Mouse (Mus musculus): Measurements from ENCODE around the gene Tuba1c. TPM values are rescaled to one million over a fixed set of nuclear protein-coding genes. Genes with fewer than 3 reads are reported as not detected.

Gene Tuba1c
- polyA plus RNA-seq (2015; fragmentation: Nextera tagmentation; extraction: Ambion mirVana) = 271 and 315 TPM in 2 replicates

DNA sequence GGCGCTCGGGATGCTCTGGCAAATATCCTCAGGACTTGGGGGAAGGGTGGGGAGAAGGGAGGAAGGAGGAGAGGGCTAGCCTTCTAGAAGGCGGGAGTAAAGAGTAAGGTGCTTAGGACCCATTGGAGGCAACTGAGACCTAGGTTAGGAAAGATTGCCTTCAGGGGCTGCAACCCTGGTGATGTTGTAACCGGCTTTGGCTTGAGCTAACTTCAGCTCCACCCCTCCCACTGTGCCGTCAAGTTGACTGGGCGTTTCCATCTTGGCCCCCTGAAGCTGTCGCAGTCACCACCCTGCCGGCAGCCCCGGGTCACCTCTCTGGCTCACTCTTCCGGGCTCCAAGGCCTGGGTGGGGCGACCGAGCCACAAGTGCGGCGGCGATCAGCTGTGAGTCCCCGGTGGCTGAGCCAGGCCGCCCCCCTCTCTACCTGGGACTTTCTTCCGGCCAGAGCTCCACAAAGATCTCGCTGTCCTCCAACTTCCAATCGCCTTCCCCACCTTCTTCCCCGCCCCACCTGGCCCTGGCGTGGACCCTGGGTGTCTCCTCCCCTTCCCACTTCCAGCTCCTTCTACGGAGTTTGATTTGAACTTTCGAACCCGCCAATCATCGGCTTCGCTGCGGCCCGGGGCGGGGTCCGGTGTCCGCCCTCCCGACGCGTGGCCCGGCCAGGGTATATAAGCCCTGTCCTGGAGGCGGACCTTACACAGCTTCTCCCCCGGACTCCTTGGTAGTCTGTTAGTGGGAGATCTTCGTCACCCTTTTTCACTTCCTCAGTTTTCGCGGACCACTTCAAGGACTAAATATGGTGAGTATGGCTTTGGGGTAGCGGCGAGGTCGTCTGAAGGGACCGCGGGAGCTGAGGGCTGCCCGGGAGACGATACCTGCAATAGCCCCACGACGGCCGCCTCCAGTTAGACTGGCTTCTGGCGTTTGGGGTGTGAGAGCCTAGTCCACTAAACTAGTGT lies at the start of gene Tuba1c:
TSS of gene Tuba1c (plus strand) at position 273 of the 966 bp plus-strand sequence.
- peak within 1 kb of the TSS; percentile 82 for H3K4me2 ChIP-seq (replicated peaks; ENCODE audit: low read depth)
- no peak; the same call in 1 of the 2 replicates for TF ChIP-seq CTCF (IDR thresholded peaks at IDR 0.05; ENCODE audit: low read depth)
- H3K27me3 ChIP-seq (replicated peaks; ENCODE audit: control insufficient read depth, insufficient read depth, low read length) = no peaks in the 10 kb centered on the region
- H3K9ac ChIP-seq (ENCODE audit: low read depth, low read length) = peak within 1 kb of the TSS; percentile 80
- WGBS = under 1% methylated on average over 52 of the region's 52 CpGs
- H3K9me3 ChIP-seq (ENCODE audit: control insufficient read depth) = no peaks in the 10 kb centered on the region
- H3K4me3 ChIP-seq (ENCODE audit: low read depth, low read length) = peak within 1 kb of the TSS; percentile 77
- peak; percentile 92 for ATAC-seq
- peaks cover 5% of the 10 kb centered on the region; the same call in 1 of the 2 replicates for H3K4me1 ChIP-seq (replicated peaks; ENCODE audit: control insufficient read depth, insufficient read depth, low read length)
- peaks cover 5% of the 10 kb centered on the region for H3K36me3 ChIP-seq (ENCODE audit: control insufficient read depth, insufficient read depth)
- H3K27ac ChIP-seq (ENCODE audit: low read depth, low read length) = peak within 1 kb of the TSS; percentile 89

DNA sequence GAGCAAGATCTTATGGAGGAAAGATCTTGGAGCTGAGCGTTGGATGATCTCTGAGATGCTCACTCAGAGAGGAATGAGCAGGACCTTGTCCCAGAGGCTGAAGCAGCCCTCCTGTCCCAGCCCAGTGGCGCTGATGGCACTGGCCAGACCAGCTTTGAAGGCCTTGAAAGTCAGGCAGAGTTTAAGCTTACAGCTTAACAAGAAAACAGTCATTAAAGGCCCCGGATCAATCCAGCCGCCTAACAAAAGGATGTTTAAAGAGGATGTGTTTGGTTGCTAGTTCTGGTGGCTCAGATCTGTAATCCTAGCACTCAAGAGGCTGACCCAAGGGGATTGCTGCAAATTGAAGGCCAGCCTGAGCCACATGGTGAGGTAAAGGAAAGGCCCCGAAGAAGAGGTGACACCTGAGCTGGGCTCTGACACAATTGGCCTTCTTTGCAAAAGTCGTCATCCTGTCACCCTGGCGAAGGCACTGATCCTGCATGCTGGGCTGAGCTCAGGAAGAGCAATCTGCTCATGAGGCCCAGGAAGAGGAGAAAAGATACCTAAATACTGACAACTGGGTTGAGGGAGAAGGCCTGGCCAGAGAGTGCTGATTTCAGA lies 49.6 kb upstream of the Tuba1c start:
- ATAC-seq = no peak
- Histone ChIP-seq H3K27me3 (replicated peaks; ENCODE audit: control insufficient read depth, insufficient read depth, low read length) (no peaks in the 10 kb centered on the region), H3K9me3 (ENCODE audit: control insufficient read depth) (no peaks in the 10 kb centered on the region), H3K36me3 (ENCODE audit: control insufficient read depth, insufficient read depth) (no peaks in the 10 kb centered on the region), H3K4me1 (replicated peaks; ENCODE audit: control insufficient read depth, insufficient read depth, low read length) (no peaks in the 10 kb centered on the region), H3K4me2 (replicated peaks; ENCODE audit: low read depth) (no peak overlapping the region), H3K27ac (ENCODE audit: low read depth, low read length) (no peak overlapping the region), H3K9ac (ENCODE audit: low read depth, low read length) (no peak overlapping the region), H3K4me3 (ENCODE audit: low read depth, low read length) (no peak overlapping the region)
- WGBS = 56% methylated on average over 7 of the region's 7 CpGs
- no peak for TF ChIP-seq CTCF (IDR thresholded peaks at IDR 0.05; ENCODE audit: low read depth)

DNA sequence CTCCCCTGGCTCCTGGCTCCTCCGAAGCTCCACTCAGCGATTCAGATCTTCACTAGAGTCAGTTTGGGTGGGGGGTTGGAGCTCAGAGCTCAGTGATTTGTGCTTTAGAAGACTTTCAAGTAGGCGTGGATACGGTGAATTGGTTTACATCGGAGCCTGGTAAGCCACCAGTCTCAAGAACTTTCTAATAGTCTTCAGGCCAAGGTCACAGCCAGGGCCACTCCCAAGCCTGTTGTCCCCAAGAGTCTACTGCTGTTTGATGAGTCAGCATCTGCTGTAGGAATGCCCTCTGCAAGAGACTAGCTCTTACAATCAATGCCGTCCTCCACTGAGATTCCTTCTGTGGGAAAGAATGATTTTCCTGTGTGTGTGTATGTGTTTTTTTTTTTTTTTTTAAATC lies 47.6 kb upstream of the Tuba1c start:
- H3K4me3 ChIP-seq (ENCODE audit: low read depth, low read length) = no peak overlapping the region
- H3K9ac ChIP-seq (ENCODE audit: low read depth, low read length) = no peak overlapping the region
- no peaks in the 10 kb centered on the region for H3K4me1 ChIP-seq (replicated peaks; ENCODE audit: control insufficient read depth, insufficient read depth, low read length)
- no peak for TF ChIP-seq CTCF (IDR thresholded peaks at IDR 0.05; ENCODE audit: low read depth)
- H3K27me3 ChIP-seq (replicated peaks; ENCODE audit: control insufficient read depth, insufficient read depth, low read length) = no peaks in the 10 kb centered on the region
- H3K4me2 ChIP-seq (replicated peaks; ENCODE audit: low read depth) = no peak overlapping the region
- H3K36me3 ChIP-seq (ENCODE audit: control insufficient read depth, insufficient read depth) = no peaks in the 10 kb centered on the region
- no peak for ATAC-seq
- 67% methylated on average over 6 of the region's 6 CpGs for WGBS
- no peaks in the 10 kb centered on the region for H3K9me3 ChIP-seq (ENCODE audit: control insufficient read depth)
- H3K27ac ChIP-seq (ENCODE audit: low read depth, low read length) = no peak overlapping the region

DNA sequence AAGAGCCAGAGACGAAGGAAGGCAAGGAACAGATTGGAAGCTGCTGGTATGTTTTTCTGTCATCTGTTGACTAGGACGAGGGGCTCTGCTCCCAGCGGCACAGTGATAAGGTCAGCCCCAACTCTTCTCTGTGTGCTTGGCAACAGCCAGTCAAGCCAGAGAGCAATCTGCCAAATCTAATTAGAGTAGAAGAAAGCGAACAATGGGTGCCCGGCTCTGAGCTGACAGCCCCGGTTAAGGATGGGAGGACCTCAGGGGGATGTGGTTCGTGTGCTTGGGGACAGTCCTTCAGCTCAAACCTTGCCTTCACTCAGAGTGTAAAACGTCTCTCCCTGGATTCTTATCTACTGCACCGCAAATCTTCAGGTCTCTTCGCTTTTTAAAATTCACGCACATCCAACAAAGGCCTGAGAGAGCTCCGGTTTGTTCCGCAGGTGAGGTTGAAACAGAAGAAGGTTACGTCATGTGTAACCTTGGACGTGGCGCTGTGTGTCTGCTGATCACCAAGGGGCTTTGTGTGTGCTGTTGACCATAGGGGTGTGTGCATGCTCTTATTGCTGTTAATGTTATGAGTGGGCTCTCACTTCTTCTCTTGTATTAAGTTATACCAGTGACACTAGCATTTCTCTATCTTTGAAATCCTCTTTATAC lies 46.1 kb upstream of the Tuba1c start:
- 42% methylated on average over 16 of the region's 16 CpGs for WGBS
- H3K9ac ChIP-seq (ENCODE audit: low read depth, low read length) = no peak overlapping the region
- no peak for ATAC-seq
- H3K4me2 ChIP-seq (replicated peaks; ENCODE audit: low read depth) = no peak overlapping the region
- H3K4me1 ChIP-seq (replicated peaks; ENCODE audit: control insufficient read depth, insufficient read depth, low read length) = no peaks in the 10 kb centered on the region
- no peaks in the 10 kb centered on the region for H3K27me3 ChIP-seq (replicated peaks; ENCODE audit: control insufficient read depth, insufficient read depth, low read length)
- no peak for TF ChIP-seq CTCF (IDR thresholded peaks at IDR 0.05; ENCODE audit: low read depth)
- no peak overlapping the region for H3K27ac ChIP-seq (ENCODE audit: low read depth, low read length)
- no peak overlapping the region for H3K4me3 ChIP-seq (ENCODE audit: low read depth, low read length)
- H3K9me3 ChIP-seq (ENCODE audit: control insufficient read depth) = no peaks in the 10 kb centered on the region
- H3K36me3 ChIP-seq (ENCODE audit: control insufficient read depth, insufficient read depth) = no peaks in the 10 kb centered on the region

DNA sequence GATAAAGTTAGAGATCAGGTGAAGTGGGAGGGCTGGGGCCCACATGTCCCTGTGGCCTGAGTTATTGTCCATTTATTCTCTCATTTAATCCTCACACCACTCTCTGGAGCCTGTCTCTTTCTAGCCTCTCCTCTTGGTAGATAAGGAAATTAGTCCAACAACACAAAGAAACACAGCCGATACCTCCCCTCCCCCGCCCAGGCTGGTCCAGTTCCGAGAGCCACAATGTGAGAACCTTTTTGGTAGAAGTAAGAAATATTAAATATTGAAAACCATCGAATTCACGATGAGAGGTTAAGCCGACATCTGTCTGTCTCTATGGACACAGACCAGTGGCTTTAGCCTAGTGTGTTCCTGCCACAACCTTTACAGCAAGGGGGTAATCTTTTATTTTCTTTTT lies 45.0 kb upstream of the Tuba1c start:
- ATAC-seq = no peak
- Histone ChIP-seq H3K4me2 (replicated peaks; ENCODE audit: low read depth) (peak overlapping the region; percentile 60), H3K9ac (ENCODE audit: low read depth, low read length) (no peak overlapping the region)

More for the DNA sequence above, 45.0 kb upstream of the Tuba1c start:
- no peaks in the 10 kb centered on the region for H3K27me3 ChIP-seq (replicated peaks; ENCODE audit: control insufficient read depth, insufficient read depth, low read length)
- no peaks in the 10 kb centered on the region for H3K4me1 ChIP-seq (replicated peaks; ENCODE audit: control insufficient read depth, insufficient read depth, low read length)
- H3K4me3 ChIP-seq (ENCODE audit: low read depth, low read length) = no peak overlapping the region
- 62% methylated on average over 6 of the region's 6 CpGs for WGBS
- no peak overlapping the region for H3K27ac ChIP-seq (ENCODE audit: low read depth, low read length)
- TF ChIP-seq CTCF (IDR thresholded peaks at IDR 0.05; ENCODE audit: low read depth) = no peak
- no peaks in the 10 kb centered on the region for H3K36me3 ChIP-seq (ENCODE audit: control insufficient read depth, insufficient read depth)
- H3K9me3 ChIP-seq (ENCODE audit: control insufficient read depth) = no peaks in the 10 kb centered on the region
